Mouse (Mus musculus): ENCODE measurements around the gene Pigu. TPM values are rescaled to one million over a fixed set of nuclear protein-coding genes. Genes with fewer than 3 reads are reported as not detected.

The Pigu gene
- total and polyA plus RNA-seq, 3 experiments = 30.1 to 59.0 TPM; not detected in 1

DNA sequence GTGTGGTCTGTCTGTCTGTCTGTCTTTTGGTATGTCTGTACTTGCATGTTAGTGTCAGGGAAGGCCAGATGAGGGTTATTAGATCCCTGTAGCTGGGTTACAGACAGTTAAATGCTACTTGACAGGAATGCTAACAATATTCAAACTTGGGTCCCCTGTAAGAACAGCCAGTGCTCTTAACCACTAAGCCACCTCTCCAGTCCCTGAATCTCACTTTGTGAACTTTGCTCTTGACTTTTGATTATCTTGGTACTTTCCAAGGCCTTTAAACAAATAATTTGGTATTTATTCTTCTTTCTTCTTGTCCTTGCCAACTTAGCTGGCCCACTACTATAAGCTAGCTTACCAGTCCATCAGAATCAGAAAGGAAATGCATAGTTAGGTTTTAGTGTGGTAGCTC is 17.1 kb downstream of the Pigu start:
- Histone ChIP-seq H3K4me1 (ENCODE audit: control insufficient read depth in 1 of 2, insufficient read depth in 2 of 2, low read length in 2 of 2) (no peaks in the 10 kb centered on the region; a peak in 1 of 4 replicates), H3K4me3 (ENCODE audit: control insufficient read depth in 1 of 2, insufficient read depth in 1 of 2, low read depth in 2 of 2, low read length in 2 of 2) (no peak overlapping the region), H3K79me2 (ENCODE audit: control insufficient read depth, insufficient read depth, low read length, poor library complexity) (no peaks in the 10 kb centered on the region), H3K9ac (ENCODE audit: control insufficient read depth, low read depth, low read length, poor library complexity, severe bottlenecking) (no peak overlapping the region), H3K36me3 (ENCODE audit: control insufficient read depth in 1 of 2, insufficient read depth in 2 of 2, low read length in 2 of 2) (peaks cover 1 to 2% of the 10 kb centered on the region in 2 experiments; a peak in 1 of 4 replicates), H3K9me3 (replicated peaks; ENCODE audit: insufficient read depth, low read length) (no peaks in the 10 kb centered on the region), H3K27ac (ENCODE audit: control insufficient read depth, low read depth, low read length) (no peak overlapping the region), H3K27me3 (ENCODE audit: control insufficient read depth in 1 of 2, insufficient read depth in 2 of 2, low read length in 2 of 2) (no peaks in the 10 kb centered on the region)
- DNase-seq (ENCODE audit: low read depth, low spot score) = no peak
- TF ChIP-seq MAZ (IDR thresholded peaks at IDR 0.05; ENCODE audit: low read depth, low read length) (no peak), CTCF (IDR thresholded peaks at IDR 0.05 in 2 of 3, conservative IDR thresholded peaks at IDR 0.05 in 1 of 3; ENCODE audit: control insufficient read depth in 1 of 3, insufficient read depth in 1 of 3, low read depth in 2 of 3, low read length in 3 of 3, poor library complexity in 1 of 3, severe bottlenecking in 1 of 3) (no peak), MEF2A (IDR thresholded peaks at IDR 0.05; ENCODE audit: extremely low read depth, insufficient replicate concordance, low read depth, low read length, poor library complexity, severe bottlenecking) (no peak), MAFK (IDR thresholded peaks at IDR 0.05; ENCODE audit: borderline replicate concordance, low read depth, low read length) (no peak), MXI1 (IDR thresholded peaks at IDR 0.05; ENCODE audit: low read depth, low read length) (no peak), UBTF (IDR thresholded peaks at IDR 0.05; ENCODE audit: borderline replicate concordance, insufficient read depth, low read depth, low read length) (no peak), TAL1 (IDR thresholded peaks at IDR 0.05; ENCODE audit: low read length) (no peak), USF2 (IDR thresholded peaks at IDR 0.05; ENCODE audit: borderline replicate concordance in 1 of 2, insufficient read depth in 1 of 2, low read depth in 1 of 2, low read length in 2 of 2) (no peak), CHD1 (IDR thresholded peaks at IDR 0.05; ENCODE audit: low read depth, low read length) (no peak), MYB (IDR thresholded peaks at IDR 0.05; ENCODE audit: low read depth, low read length) (no peak), ZNF384 (IDR thresholded peaks at IDR 0.05; ENCODE audit: low read depth, low read length) (no peak), POLR2AphosphoS5 (IDR thresholded peaks at IDR 0.05; ENCODE audit: borderline replicate concordance, low read depth, low read length) (no peak)

DNA sequence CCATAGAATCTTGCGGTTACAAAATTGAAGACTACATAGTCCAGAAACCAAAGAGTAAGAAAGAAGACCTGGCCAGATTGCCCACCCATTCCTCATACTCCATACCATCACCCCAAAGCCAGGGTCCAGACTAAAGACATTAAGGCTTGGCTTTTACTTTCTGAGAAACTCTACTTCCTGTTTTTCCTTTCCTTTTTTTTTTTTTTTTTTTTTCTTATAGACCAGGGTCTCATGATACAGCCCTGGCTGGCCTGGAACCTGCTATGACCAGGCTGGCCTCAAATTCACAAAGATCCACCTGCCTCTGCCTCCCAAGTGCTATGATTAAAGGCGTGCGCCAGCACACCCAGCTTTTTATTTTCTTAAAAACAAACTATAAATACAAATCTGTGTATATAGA is 21.0 kb downstream of the Pigu start:
- H3K4me3 ChIP-seq (ENCODE audit: control insufficient read depth in 1 of 2, insufficient read depth in 1 of 2, low read depth in 2 of 2, low read length in 2 of 2) = no peak overlapping the region
- TF ChIP-seq CTCF (IDR thresholded peaks at IDR 0.05 in 2 of 3, conservative IDR thresholded peaks at IDR 0.05 in 1 of 3; ENCODE audit: control insufficient read depth in 1 of 3, insufficient read depth in 1 of 3, low read depth in 2 of 3, low read length in 3 of 3, poor library complexity in 1 of 3, severe bottlenecking in 1 of 3) = no peak
- TF ChIP-seq ZMIZ1 (IDR thresholded peaks at IDR 0.05; ENCODE audit: low read depth, low read length) = no peak
- TF ChIP-seq MEF2A (IDR thresholded peaks at IDR 0.05; ENCODE audit: extremely low read depth, insufficient replicate concordance, low read depth, low read length, poor library complexity, severe bottlenecking) = no peak
- TF ChIP-seq ZC3H11A (IDR thresholded peaks at IDR 0.05; ENCODE audit: low read depth, low read length) = no peak
- TF ChIP-seq EP300 (IDR thresholded peaks at IDR 0.05; ENCODE audit: low read depth in 1 of 2, low read length in 2 of 2) = no peak
- peak; percentile 92 for TF ChIP-seq ZNF384 (IDR thresholded peaks at IDR 0.05; ENCODE audit: low read depth, low read length)
- no peak for TF ChIP-seq RAD21 (IDR thresholded peaks at IDR 0.05; ENCODE audit: low read depth, low read length)
- no peak for TF ChIP-seq BHLHE40 (IDR thresholded peaks at IDR 0.05; ENCODE audit: borderline replicate concordance, low read depth, low read length)
- H3K4me1 ChIP-seq (ENCODE audit: control insufficient read depth in 1 of 2, insufficient read depth in 2 of 2, low read length in 2 of 2) = peaks cover 2 to 6% of the 10 kb centered on the region in 2 experiments; a peak in 3 of 4 replicates
- peaks cover 3 to 7% of the 10 kb centered on the region in 2 experiments; a peak in 3 of 4 replicates for H3K36me3 ChIP-seq (ENCODE audit: control insufficient read depth in 1 of 2, insufficient read depth in 2 of 2, low read length in 2 of 2)
- H3K9ac ChIP-seq (ENCODE audit: control insufficient read depth, low read depth, low read length, poor library complexity, severe bottlenecking) = no peak overlapping the region
- H3K27ac ChIP-seq (ENCODE audit: control insufficient read depth, low read depth, low read length) = no peak overlapping the region
- H3K27me3 ChIP-seq (ENCODE audit: control insufficient read depth in 1 of 2, insufficient read depth in 2 of 2, low read length in 2 of 2) = no peaks in the 10 kb centered on the region
- no peak for DNase-seq (ENCODE audit: low read depth, low spot score)
- H3K79me2 ChIP-seq (ENCODE audit: control insufficient read depth, insufficient read depth, low read length, poor library complexity) = no peaks in the 10 kb centered on the region
- no peaks in the 10 kb centered on the region for H3K9me3 ChIP-seq (replicated peaks; ENCODE audit: insufficient read depth, low read length)

Data from MEL (cell line).